Mouse (Mus musculus): Measurements from ENCODE around the gene Fbxl17. TPM values are rescaled to one million over a fixed set of nuclear protein-coding genes. Genes with fewer than 3 reads are reported as not detected.

Gene Fbxl17
- total RNA-seq, 2 experiments from 2014 or later, result 50.4 to 56.2 TPM

- DNase-seq (ENCODE audit: extremely low spot score in 1 of 2, low spot score in 1 of 2), result no peak
These were observed 270.7 kb downstream of the Fbxl17 start for GRCm38 (mm10) chr17:63229111-63229510.

GRCm38 (mm10) chr17:63226380-63226779 is 273.4 kb downstream of the Fbxl17 start:
- no peak for DNase-seq (ENCODE audit: extremely low spot score in 1 of 2, low spot score in 1 of 2)

- DNase-seq (ENCODE audit: extremely low spot score in 1 of 2, low spot score in 1 of 2), result no peak
These were observed 273.9 kb downstream of the Fbxl17 start for GRCm38 (mm10) chr17:63225959-63226358.

- no peak for DNase-seq (ENCODE audit: extremely low spot score in 1 of 2, low spot score in 1 of 2)
These were observed 276.1 kb downstream of the Fbxl17 start for GRCm38 (mm10) chr17:63223675-63224074.

GRCm38 (mm10) chr17:63221632-63222031 is 278.2 kb downstream of the Fbxl17 start:
- no peak for DNase-seq (ENCODE audit: extremely low spot score in 1 of 2, low spot score in 1 of 2)

- no peak for DNase-seq (ENCODE audit: extremely low spot score in 1 of 2, low spot score in 1 of 2)
These were observed 279.0 kb downstream of the Fbxl17 start for GRCm38 (mm10) chr17:63220821-63221220.

- DNase-seq (ENCODE audit: extremely low spot score in 1 of 2, low spot score in 1 of 2), result no peak
These were observed 282.8 kb downstream of the Fbxl17 start for GRCm38 (mm10) chr17:63217016-63217415.

- DNase-seq (ENCODE audit: extremely low spot score in 1 of 2, low spot score in 1 of 2), result no peak
These were observed 287.8 kb downstream of the Fbxl17 start for GRCm38 (mm10) chr17:63212018-63212417.

- no peak for DNase-seq (ENCODE audit: extremely low spot score in 1 of 2, low spot score in 1 of 2)
These were observed 290.7 kb downstream of the Fbxl17 start for GRCm38 (mm10) chr17:63209151-63209550.

- no peak for DNase-seq (ENCODE audit: extremely low spot score in 1 of 2, low spot score in 1 of 2)
These were observed 291.5 kb downstream of the Fbxl17 start for GRCm38 (mm10) chr17:63208346-63208745.

GRCm38 (mm10) chr17:63207714-63208113 is 292.1 kb downstream of the Fbxl17 start:
- no peak for DNase-seq (ENCODE audit: extremely low spot score in 1 of 2, low spot score in 1 of 2)

GRCm38 (mm10) chr17:63205316-63205715 is 294.5 kb downstream of the Fbxl17 start:
- DNase-seq (ENCODE audit: extremely low spot score in 1 of 2, low spot score in 1 of 2), result no peak

GRCm38 (mm10) chr17:63203582-63204190 is 296.1 kb downstream of the Fbxl17 start:
- DNase-seq (ENCODE audit: extremely low spot score in 1 of 2, low spot score in 1 of 2), result no peak

GRCm38 (mm10) chr17:63198703-63199102 is 301.1 kb downstream of the Fbxl17 start:
- no peak for DNase-seq (ENCODE audit: extremely low spot score in 1 of 2, low spot score in 1 of 2)

GRCm38 (mm10) chr17:63195496-63195895 is 304.3 kb downstream of the Fbxl17 start:
- DNase-seq (ENCODE audit: extremely low spot score in 1 of 2, low spot score in 1 of 2), result no peak

- no peak for DNase-seq (ENCODE audit: extremely low spot score in 1 of 2, low spot score in 1 of 2)
These were observed 306.6 kb downstream of the Fbxl17 start for GRCm38 (mm10) chr17:63193196-63193595.

GRCm38 (mm10) chr17:63191345-63191744 is 308.5 kb downstream of the Fbxl17 start:
- no peak for DNase-seq (ENCODE audit: extremely low spot score in 1 of 2, low spot score in 1 of 2)

- peak in 1 of 2 experiments; percentile 4 for DNase-seq (ENCODE audit: extremely low spot score in 1 of 2, low spot score in 1 of 2)
These were observed 310.5 kb downstream of the Fbxl17 start for GRCm38 (mm10) chr17:63189274-63189673.

- DNase-seq (ENCODE audit: extremely low spot score in 1 of 2, low spot score in 1 of 2), result peak; percentile 25
These were observed 314.3 kb downstream of the Fbxl17 start for GRCm38 (mm10) chr17:63185531-63185930.

- DNase-seq (ENCODE audit: extremely low spot score in 1 of 2, low spot score in 1 of 2), result no peak
These were observed 314.8 kb downstream of the Fbxl17 start for GRCm38 (mm10) chr17:63184844-63185504.

GRCm38 (mm10) chr17:63183431-63183830 is 316.4 kb downstream of the Fbxl17 start:
- no peak for DNase-seq (ENCODE audit: extremely low spot score in 1 of 2, low spot score in 1 of 2)

GRCm38 (mm10) chr17:63181661-63182060 is 318.2 kb downstream of the Fbxl17 start:
- DNase-seq (ENCODE audit: extremely low spot score in 1 of 2, low spot score in 1 of 2), result no peak

Measured in layer of hippocampus, postnatal 25 days (tissue).